Mouse (Mus musculus) yolk sac, embryonic 10.5 days (tissue): ENCODE measurements around the gene Alkbh3.

Experiments used
- DNase-seq: peaks from one replicate; pipeline ENCODE4 v3.0.0-alpha.2; 2017; ENCODE audit warnings: low spot score

The Alkbh3 gene

DNA sequence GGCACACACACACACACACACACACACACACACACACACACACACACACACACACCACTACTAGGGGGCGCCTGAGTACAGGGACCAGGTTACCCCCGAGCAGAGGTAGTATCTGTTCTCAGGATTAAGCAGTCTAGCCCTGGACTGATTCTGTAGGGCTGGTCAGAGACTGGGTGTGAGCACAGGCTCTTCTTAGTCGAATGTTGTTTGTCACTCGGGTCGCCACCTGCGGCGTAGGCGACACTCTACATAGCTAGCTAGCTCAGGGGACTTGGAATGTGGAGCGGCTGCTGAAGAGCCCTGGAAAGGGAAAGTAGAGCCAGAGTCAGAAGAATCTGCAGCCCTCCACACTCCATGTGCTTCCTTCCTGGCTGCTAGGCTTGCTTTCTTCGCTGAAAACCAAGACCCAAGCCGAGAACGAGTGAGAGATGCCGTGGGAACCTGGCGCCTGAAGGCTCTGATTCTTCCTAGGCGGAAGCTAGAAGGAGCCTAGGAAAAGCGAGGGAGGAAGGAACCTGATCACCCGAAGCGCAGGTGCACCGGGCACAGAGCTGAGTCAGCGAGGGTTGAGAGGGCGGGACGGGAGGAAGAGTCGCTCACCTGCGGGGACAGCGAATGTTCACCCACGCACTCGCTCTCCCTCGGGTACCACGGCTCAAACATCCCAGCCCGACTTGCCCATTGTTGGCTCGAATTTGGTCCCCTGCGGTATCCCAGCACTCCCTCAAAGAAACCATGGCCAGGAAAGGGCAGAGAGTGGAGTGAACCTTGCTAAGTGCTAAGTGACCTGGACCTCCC lies 55.6 kb downstream of the Alkbh3 start:
- no peak for DNase-seq

DNA sequence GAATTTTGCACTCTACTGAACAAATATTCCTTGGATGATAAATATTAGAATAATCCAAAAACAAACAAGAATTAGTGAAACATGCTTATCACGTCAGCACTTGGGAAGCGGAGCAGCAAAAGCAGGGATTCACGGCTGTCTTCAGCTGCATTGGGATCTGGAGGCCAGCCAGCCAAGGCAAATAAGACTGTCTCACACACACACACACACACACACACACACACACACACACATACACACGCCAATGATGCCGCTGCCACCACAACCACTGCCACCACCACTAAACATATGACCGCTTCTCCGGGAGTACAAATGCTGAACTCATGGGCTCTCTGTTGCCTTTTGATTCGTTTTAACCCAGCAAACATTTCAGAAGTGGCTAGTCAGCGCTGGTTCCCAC lies 56.9 kb downstream of the Alkbh3 start:
- no peak for DNase-seq

DNA sequence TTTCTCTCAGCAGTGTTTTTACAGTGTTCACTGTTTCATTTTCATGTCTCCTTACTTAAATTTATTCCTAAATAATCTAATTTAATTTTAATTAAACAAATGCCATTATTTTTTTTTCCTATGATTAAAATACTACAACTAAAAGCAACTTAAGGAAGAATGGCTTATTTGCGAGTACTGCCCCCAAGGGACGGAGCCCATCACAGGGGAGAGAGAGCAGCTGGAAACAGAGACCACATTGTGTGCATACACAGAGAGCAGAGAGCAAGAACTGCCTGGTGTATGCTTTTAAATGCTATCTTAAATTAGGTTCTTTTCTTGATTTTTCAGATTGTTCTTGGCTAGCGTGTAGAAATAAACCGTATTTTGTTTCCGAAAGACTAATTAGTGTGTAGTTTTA lies 63.6 kb downstream of the Alkbh3 start:
- no peak for DNase-seq

DNA sequence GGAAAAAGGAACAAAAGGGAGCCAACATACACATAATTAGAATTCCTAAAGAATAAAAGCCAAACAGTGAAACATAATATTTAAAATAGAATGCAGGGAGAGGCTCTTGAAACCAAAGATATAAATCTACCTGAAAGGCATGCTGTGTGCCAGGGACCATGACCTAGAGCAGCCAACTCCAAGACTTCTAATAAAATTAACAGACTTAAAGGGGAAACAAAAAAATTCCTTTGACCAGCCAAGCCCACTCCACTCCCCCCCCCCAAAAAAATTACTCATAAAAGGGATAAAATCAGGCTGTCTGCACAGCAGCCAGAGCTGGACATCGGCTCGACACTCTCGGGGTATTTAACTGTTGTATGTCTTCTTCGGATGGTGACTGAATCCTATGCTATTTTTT lies 65.8 kb downstream of the Alkbh3 start:
- DNase-seq = no peak

DNA sequence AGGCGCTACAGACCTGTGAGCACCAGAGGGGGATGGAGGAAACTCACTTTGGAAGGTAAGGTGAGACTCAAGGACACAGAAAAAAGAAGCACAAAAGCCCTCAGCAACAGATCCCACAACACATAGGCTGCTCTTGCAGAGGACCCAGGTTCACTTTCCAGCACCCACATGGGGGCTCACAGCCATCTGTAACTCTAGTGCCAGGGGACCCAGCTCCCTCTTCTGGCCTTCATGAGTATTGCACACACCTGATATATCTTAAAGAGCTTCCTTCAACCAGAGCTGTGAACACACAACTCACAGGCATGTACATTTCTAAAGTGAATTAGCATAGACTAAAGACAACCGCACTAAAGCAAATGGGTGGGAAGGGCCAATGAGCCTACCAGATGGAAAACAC lies 66.5 kb downstream of the Alkbh3 start:
- no peak for DNase-seq

DNA sequence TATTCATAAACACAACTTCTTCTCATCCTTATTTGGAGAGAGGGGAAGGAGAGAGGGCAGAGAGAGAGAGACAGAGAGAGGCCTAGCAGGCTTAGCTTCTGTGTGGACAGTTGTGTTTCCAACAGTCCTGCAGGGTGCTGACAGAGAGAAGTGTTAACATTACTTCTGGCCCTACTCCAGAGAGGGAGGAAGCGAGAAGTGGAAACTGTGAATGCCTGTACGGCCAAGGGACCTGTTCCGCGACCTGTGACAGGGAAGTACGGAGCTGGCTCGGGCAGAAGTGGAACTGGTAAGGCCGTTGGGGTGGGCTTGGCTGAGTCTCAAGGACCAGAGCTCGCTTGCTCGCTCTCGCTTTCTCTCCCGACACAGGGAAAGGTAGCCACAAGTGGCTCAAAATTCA lies 68.9 kb downstream of the Alkbh3 start:
- no peak for DNase-seq

DNA sequence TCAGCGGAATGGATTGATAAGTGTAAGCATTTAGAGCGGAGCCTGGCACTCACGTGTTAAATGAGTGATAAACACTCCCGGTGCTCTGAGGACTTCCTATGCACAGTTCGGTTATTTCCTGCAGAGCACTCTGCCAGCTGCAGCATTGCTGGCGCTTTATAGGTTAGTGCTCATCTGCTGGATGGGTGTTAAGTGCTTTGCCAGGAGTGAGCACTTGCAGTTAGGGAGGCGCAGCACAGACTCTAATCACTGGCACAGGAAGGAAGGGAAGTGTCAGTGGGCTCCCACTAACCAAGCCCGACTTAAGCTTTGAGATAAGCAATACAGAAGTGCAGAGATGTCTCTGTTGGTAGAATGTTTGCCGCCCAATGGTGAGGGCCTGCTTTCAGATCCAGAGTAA lies 72.1 kb downstream of the Alkbh3 start:
- no peak for DNase-seq
